In the genomic region with DNA sequence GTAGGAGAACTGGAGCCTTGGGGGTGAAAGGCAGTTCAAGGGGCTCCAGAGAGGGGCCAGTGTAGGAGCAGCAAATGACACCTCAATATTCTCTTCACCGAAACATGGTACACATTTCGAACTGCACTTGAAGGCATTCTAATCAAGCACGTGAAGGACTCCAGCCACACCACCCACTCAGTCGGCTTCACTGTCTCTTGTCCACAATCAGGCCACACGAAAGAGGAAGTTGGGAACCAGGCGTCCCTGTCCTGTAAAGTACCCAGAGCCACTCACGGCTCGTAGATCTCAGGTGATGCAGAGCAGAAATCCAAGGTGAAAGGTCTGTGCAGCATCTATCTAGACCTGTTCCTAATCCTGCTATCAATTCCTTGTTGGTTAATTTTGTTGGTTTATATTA, we compare ENCODE assay signal across 25 mouse cellular contexts. TPM values are rescaled to one million over a fixed set of nuclear protein-coding genes. Genes with fewer than 3 reads are reported as not detected.
DNase-seq lines count a peak whose midpoint lies in the region; ATAC-seq and TF ChIP-seq lines count a peak whose summit lies in the region.
"Had no signal": no experiment of that assay in that cellular context is flagged by ENCODE, and none has a peak within 500 bp of the region (broad histone marks: within the 10 kb centered on the region; RNA-seq: fewer than 3 reads in every experiment).

No protein-coding gene starts in this region.

- H3K79me2 ChIP-seq in CH12.LX (replicated peaks; ENCODE audit: control insufficient read depth, extremely low read depth, insufficient read depth, poor library complexity, severe bottlenecking), result no peaks in the 10 kb centered on the region

- H3K4me3 ChIP-seq in CH12.LX (replicated peaks in 1 of 3; ENCODE audit: low read depth in 2 of 3, low read length in 2 of 3, poor library complexity in 1 of 3), result no peak overlapping the region
- no peak overlapping the region for H3K4me3 ChIP-seq in midbrain, embryonic 15.5 days
- H3K4me3 ChIP-seq: embryonic facial prominence, embryonic 10.5 days; forebrain, embryonic 13.5 days; heart, embryonic 15.5 days; hindbrain, embryonic 10.5 days had no signal

- H3K36me3 ChIP-seq in CH12.LX (replicated peaks in 1 of 2; ENCODE audit: control insufficient read depth in 1 of 2, insufficient read depth in 1 of 2, low read length in 1 of 2), result peaks cover 38 to 61% of the 10 kb centered on the region in 2 experiments
- no peaks in the 10 kb centered on the region for H3K36me3 ChIP-seq in splenic B cell, adult 2 months (ENCODE audit: control insufficient read depth, insufficient read depth, low read length, poor library complexity, severe bottlenecking)
- no peaks in the 10 kb centered on the region for H3K36me3 ChIP-seq in midbrain, embryonic 15.5 days (replicated peaks)
- H3K36me3 ChIP-seq: embryonic facial prominence, embryonic 10.5 days; heart, embryonic 15.5 days; hindbrain, embryonic 10.5 days had no signal

- peak; percentile 66 to 71; a peak in 2 of 4 replicates for ATAC-seq in hematopoietic stem cell, adult 5-6 weeks (replicated peaks in 1 of 2; ENCODE audit: insufficient read depth in 1 of 2, low FRiP score in 2 of 2, low TSS enrichment in 1 of 2, low read depth in 1 of 2, poor library complexity in 2 of 2, severe bottlenecking in 2 of 2)
- ATAC-seq in midbrain, embryonic 15.5 days (replicated peaks), result no peak
- ATAC-seq: activated CD4-positive, CD25-positive, alpha-beta regulatory T cell, adult 4 months; CD4-positive, CD25-positive, alpha-beta regulatory T cell, adult 4 months; forebrain, embryonic 13.5 days; forebrain, postnatal 0 days; Patski had no signal

- H3K4me2 ChIP-seq in CH12.LX (ENCODE audit: insufficient read depth, low read depth, poor library complexity, severe bottlenecking), result no peak overlapping the region
- no peak overlapping the region for H3K4me2 ChIP-seq in midbrain, embryonic 15.5 days
- H3K4me2 ChIP-seq: forebrain, embryonic 13.5 days; heart, embryonic 11.5 days; heart, embryonic 15.5 days; hindbrain, embryonic 14.5 days had no signal

- TF ChIP-seq EP300 in CH12.LX (IDR thresholded peaks at IDR 0.05; ENCODE audit: low read length), result 0 out of 2 replicates have a peak, but pooled peaks have one; percentile 17

- no peak overlapping the region for H3K27ac ChIP-seq in CH12.LX (ENCODE audit: insufficient read depth, low read depth)
- no peak overlapping the region for H3K27ac ChIP-seq in midbrain, embryonic 15.5 days
- H3K27ac ChIP-seq: embryonic facial prominence, embryonic 10.5 days; forebrain, embryonic 13.5 days; heart, embryonic 15.5 days; hindbrain, embryonic 10.5 days; hindbrain, embryonic 14.5 days had no signal

- no peak overlapping the region for H3K9ac ChIP-seq in CH12.LX (ENCODE audit: insufficient read depth, low read depth)
- H3K9ac ChIP-seq in midbrain, embryonic 15.5 days, result no peak overlapping the region
- H3K9ac ChIP-seq: forebrain, embryonic 13.5 days; forebrain, postnatal 0 days; heart, embryonic 15.5 days; hindbrain, embryonic 14.5 days had no signal

- dilution Hi-C loops in CH12.LX (cut with MboI; ENCODE audit: extremely low pct_ligation_motif_present, extremely low pct_unique_long_range_greater_than_20kb, low sequenced_read_pairs), result no loop called here

- in situ Hi-C loops in CH12.LX (cut with MboI; ENCODE audit: low pct_ligation_motif_present, low pct_unique_long_range_greater_than_20kb, low sequenced_read_pairs), result loop anchor here (25.0 kb wide), 1 partner anchor 256 kb away; no protein-coding TSS in a partner anchor

- no peak for TF ChIP-seq RAD21 in CH12.LX (IDR thresholded peaks at IDR 0.05; ENCODE audit: low read depth, low read length)

- 94% methylated on average over 8 of the region's 8 CpGs for WGBS in midbrain, embryonic 15.5 days

- H3K9me3 ChIP-seq in CH12.LX (replicated peaks; ENCODE audit: low read length), result no peaks in the 10 kb centered on the region
- H3K9me3 ChIP-seq in midbrain, embryonic 15.5 days, result no peaks in the 10 kb centered on the region
- H3K9me3 ChIP-seq: embryonic facial prominence, embryonic 10.5 days; forebrain, embryonic 13.5 days; heart, embryonic 15.5 days; hindbrain, embryonic 10.5 days had no signal

- no peak for TF ChIP-seq CTCF in CH12.LX (conservative IDR thresholded peaks at IDR 0.05 in 1 of 2, IDR thresholded peaks at IDR 0.05 in 1 of 2; ENCODE audit: low read depth in 2 of 2, low read length in 2 of 2)

- H3K27me3 ChIP-seq in CH12.LX (replicated peaks), result no peaks in the 10 kb centered on the region
- H3K27me3 ChIP-seq in splenic B cell, adult 2 months (ENCODE audit: control insufficient read depth, insufficient read depth, low read length, poor library complexity, severe bottlenecking), result no peaks in the 10 kb centered on the region
- H3K27me3 ChIP-seq in midbrain, embryonic 15.5 days (replicated peaks), result no peaks in the 10 kb centered on the region
- H3K27me3 ChIP-seq: forebrain, embryonic 13.5 days; heart, embryonic 15.5 days; Patski had no signal

- no peak for TF ChIP-seq POLR2A in CH12.LX (IDR thresholded peaks at IDR 0.05; ENCODE audit: low read depth, low read length)

- peak; percentile 42 for DNase-seq in lung, postnatal 36 days
- no peak for DNase-seq in lung, postnatal 10 days
- peak; percentile 31 for DNase-seq in CH12.LX (ENCODE audit: extremely low read depth)
- DNase-seq in splenic B cell, adult 2 months (ENCODE audit: low read depth, low spot score), result peak; percentile 52
- no peak for DNase-seq in frontal cortex, adult 2 months (ENCODE audit: extremely low spot score in 1 of 2, low spot score in 1 of 2)
- DNase-seq in cerebellum, adult 9-10 months, result no peak
- DNase-seq: adrenal gland, postnatal 14 days; cerebellum, adult 11-12 months; cerebellum, adult 9-11 months; cerebellum, postnatal 36 days; forebrain, postnatal 0 days; gastrocnemius, postnatal 36 days; heart, adult 18-20 months; heart, postnatal 14 days had no signal

- H3K4me1 ChIP-seq in CH12.LX (ENCODE audit: control insufficient read depth in 1 of 2, insufficient read depth in 2 of 2), result peaks cover 5 to 41% of the 10 kb centered on the region in 2 experiments
- H3K4me1 ChIP-seq in midbrain, embryonic 15.5 days, result no peaks in the 10 kb centered on the region
- H3K4me1 ChIP-seq: embryonic facial prominence, embryonic 10.5 days had no signal

TF ChIP-seq in CH12.LX, 34 proteins besides CTCF, POLR2A, EP300 and RAD21:
- TF ChIP-seq HCFC1 (IDR thresholded peaks at IDR 0.05; ENCODE audit: low read depth, low read length) (no peak), BHLHE40 (IDR thresholded peaks at IDR 0.05; ENCODE audit: low read depth, low read length) (peak; percentile 78), ELF1 (IDR thresholded peaks at IDR 0.05; ENCODE audit: low read depth, low read length) (no peak)

RNA-seq across cellular contexts. Expression of gene Edem3, which starts 36.6 kb away (rescaled TPM):
- total RNA-seq in CH12.LX (2012; rRNA removed) (9.8 and 11.5 TPM in 2 replicates), CH12.LX (2014; rRNA removed) (15.8 and 17.6 TPM in 2 replicates)
- polyA plus RNA-seq in CH12.LX (2012; ENCODE audit: insufficient read length, low read depth), result 9.8 and 10.6 TPM in 2 replicates
- total RNA-seq in hematopoietic stem cell, adult 5-6 weeks (2017), result 37.6 and 40.8 TPM in 2 replicates
- polyA plus RNA-seq in midbrain, embryonic 15.5 days (2015; fragmentation: Nextera tagmentation; extraction: Ambion mirVana), result 20.3 and 22.3 TPM in 2 replicates
- polyA plus RNA-seq in frontal cortex, adult 2 months (2012; rRNA removed), result 17.7 and 20.2 TPM in 2 replicates

Comparison
In these comparisons a context has a peak if more than half of its experiments do, and no peak if none do; other contexts are left out.
1. DNase-seq: peak in lung, postnatal 36 days (single experiment), CH12.LX (single experiment) and splenic B cell, adult 2 months (single experiment); none in lung, postnatal 10 days (single experiment), frontal cortex, adult 2 months (0 of 2) and cerebellum, adult 9-10 months (single experiment).